Mouse (Mus musculus) cerebellum, adult 9-11 months (tissue): Measurements from ENCODE around the gene Slc22a1.

Experiments
- DNase-seq: peaks from one replicate; pipeline ENCODE4 v3.0.0; 2022

Slc22a1 gene

DNA sequence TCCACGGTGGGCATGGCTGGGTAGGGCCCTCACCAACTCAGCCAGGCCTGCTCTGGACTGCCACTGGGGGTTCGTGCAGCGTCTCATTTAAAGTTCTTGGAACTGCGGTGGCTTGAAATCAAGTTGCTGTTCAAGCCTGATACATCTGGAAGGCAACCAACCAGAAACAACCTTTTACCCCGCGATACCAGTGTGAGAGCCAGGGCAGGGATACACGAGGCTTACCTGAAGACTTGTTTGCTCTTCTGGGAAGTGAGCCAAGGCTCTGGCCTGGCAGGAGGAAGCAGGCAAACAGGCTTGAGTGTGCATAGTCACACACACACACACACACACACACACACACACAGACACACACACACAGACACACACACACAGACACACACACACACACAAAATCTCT lies at the start of gene Slc22a1:
TSS of gene Slc22a1 (minus strand) at position 184 of the 400 bp plus-strand sequence.
- no peak for DNase-seq

DNA sequence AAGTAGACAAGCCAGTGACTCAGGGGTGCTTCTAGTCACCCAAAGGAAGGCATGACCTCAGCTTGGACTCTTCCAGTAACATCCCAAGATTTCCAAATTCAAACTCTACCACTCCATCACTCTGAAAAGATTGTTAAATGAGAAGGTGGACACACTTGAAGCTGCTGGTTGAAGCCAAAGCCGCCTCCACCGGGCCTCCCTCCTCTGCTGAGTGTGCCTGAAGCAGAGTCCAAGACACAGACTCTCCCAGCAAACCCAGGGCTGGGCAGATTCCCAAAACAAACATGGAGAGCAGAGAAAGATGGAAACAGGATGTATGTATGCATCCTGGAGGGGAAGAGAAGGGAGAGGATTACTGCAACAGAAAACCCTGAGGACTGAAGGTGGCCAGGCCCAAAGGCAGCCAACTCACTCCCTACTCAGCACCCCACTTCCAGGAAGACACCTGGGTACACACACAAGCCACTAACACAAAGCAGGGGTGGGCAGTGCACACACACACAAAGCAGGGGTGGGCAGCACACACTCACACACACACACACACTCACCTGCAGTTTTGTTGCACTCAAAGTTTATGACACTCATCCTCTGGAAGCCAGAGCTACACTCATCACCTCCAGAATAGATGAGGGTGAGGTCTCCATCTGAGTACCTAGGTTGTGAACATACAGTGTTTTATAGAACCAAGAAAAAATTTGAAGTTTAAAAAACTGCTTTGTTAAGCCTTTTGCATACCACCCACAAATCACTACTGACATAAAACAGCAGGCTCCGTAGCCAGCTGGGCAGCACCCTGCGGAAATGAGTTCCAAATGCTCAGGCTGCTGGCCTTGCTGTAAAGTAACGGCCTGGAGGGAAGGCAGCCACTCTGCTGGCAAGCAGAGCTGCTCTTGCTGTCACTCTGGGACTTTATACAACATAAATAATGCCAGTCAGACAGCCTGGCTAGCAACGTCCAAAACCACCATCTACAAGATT lies 49.4 kb upstream of the Slc22a1 start:
- DNase-seq: no peak

- DNase-seq: no peak
Measured at GRCm38 (mm10) chr17:12723986-12724766, 48.5 kb upstream of the Slc22a1 start.

DNA sequence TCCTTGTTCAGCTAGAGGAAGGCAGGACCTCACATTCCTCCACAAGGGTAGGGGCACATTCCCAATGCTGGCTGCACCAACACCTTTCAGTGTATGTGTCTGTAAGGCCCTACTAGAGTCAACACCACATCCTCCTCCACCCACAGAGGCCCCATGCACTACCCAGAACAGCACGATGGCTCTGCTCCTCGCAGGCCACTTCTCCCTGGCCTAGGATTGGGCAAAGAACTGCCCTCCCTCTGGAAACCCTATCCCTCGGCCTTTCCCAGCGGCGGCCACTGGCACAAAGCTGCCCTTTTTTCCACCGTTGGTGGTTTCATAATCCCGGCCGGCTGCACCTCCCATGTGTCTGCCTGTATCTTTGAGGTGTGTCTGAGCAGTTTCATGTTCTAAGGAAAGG lies 47.0 kb upstream of the Slc22a1 start:
- DNase-seq: no peak

- peak; percentile 57 for DNase-seq
Measured at GRCm38 (mm10) chr17:12721118-12721886, 45.7 kb upstream of the Slc22a1 start.

GRCm38 (mm10) chr17:12718251-12718650 lies 42.6 kb upstream of the Slc22a1 start:
- DNase-seq: peak; percentile 81

GRCm38 (mm10) chr17:12717445-12717844 lies 41.8 kb upstream of the Slc22a1 start:
- no peak for DNase-seq

DNA sequence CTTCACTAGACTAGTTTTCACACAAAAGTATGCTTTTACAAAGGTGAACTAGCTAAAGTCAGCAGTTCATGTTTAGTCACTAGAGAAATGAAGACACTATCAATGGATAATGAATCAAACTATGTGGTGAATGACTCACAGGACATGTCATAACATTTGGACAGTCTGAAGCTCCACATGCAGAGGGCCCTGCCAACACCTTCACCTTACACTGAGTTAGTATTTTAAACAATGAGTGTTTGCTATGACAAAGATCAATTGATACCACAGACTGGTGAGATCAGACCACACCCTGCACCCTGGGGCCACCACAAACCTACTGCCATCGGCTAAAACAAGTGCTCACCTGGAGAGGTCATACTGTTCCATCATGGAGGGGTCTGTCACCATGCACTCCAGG lies 39.4 kb upstream of the Slc22a1 start:
- no peak for DNase-seq

GRCm38 (mm10) chr17:12714080-12714561 lies 38.5 kb upstream of the Slc22a1 start:
- DNase-seq: no peak

DNA sequence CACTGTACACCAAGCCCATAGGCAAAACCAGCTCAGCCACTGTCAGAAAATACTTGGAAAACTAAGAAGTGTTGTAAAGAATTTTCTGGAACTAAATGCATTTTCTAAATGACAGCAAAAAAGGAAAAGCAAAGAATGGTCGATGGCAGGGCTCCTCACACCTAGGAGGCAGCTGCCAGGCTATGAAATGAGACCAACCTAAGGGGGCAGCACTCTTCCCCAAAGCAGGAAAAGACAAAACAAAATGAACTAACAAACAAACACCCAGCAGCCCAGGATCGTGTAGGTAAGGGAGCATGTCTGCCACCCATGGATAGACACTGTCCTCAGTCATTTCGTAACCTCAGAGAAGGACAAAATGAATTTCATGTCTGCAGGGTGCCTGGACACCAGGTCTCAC lies 37.4 kb upstream of the Slc22a1 start:
- DNase-seq: no peak

- DNase-seq: no peak
Measured at GRCm38 (mm10) chr17:12712191-12712590, 36.6 kb upstream of the Slc22a1 start.

DNA sequence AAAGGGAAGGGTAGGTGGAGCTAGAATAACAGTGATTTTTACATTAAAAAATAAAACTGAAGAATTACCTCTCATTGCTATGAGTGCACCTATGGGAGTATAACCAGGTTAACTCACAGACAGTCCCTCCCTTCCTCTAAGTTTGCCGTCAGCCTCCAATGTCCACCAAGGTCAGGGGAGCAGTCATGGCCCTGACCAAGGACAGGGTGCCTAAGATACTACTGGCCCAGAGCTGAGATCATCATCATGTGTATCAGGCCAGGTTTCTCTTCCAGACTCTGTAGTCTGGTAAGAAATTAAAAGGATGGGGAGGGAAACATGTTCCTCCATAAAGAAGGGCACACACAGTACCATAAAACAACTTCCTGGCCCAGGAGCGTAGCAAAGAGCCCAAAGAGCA lies 35.3 kb upstream of the Slc22a1 start:
- DNase-seq: no peak

DNA sequence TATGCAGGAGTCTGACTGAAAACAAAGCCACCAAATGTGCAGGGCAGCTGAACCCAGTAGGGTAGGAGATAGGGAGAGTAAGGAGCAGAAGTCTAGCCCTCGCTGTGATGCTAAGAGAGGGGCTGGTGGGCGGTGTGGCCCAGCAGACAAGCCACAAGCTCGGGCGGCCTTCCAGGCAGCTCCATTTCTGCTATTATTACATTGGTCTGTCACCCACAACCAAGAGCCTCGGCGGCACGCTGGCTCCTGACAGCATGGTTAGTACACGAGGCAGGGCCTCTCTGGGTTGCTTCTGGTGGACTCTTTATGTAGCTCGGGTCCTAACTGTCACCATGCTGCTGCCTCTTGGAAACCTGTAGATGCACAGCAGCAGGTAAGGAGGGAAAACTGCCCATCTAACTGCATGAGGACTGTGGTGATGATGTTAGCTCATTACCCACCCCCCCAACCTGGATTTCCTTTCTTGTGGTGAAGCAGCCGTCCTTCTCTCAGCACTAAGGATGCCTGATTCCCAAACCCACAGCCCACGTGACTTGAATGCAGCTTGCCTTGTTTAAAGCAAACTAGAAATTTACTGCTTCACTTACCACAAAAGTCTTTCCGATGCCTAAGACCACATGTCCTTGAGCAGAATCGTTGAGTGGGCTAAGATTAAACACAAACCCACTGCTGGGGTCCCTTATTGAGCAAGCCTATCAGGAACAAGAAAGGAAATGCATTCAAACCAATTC lies 34.6 kb upstream of the Slc22a1 start:
- DNase-seq: no peak

- no peak for DNase-seq
Measured at GRCm38 (mm10) chr17:12708398-12708797, 32.8 kb upstream of the Slc22a1 start.

- DNase-seq: no peak
Measured at GRCm38 (mm10) chr17:12706590-12707049, 31.0 kb upstream of the Slc22a1 start.

DNA sequence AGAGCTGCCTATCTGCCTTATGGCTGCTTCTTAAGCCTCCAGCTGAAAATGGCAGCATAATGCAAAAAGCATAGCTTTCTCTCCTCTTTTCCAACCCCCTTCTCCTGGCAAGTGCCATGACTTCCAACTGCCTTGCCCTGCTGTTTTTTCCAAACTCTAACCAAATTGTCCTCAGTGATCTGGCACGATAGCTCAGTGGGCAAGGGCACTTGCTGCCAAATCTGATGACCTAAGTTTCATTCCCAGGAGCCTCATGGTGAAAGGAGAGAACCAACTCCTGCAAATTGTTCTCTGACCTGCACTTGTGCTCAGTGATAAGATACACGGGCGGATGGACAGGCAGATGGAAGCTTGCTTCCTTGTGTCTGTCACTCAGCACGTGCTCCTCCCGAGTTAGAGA lies 27.3 kb upstream of the Slc22a1 start:
- peak; percentile 64 for DNase-seq

- DNase-seq: no peak
Measured at GRCm38 (mm10) chr17:12700373-12700772, 24.7 kb upstream of the Slc22a1 start.

- no peak for DNase-seq
Measured at GRCm38 (mm10) chr17:12691899-12692298, 16.3 kb upstream of the Slc22a1 start.

DNA sequence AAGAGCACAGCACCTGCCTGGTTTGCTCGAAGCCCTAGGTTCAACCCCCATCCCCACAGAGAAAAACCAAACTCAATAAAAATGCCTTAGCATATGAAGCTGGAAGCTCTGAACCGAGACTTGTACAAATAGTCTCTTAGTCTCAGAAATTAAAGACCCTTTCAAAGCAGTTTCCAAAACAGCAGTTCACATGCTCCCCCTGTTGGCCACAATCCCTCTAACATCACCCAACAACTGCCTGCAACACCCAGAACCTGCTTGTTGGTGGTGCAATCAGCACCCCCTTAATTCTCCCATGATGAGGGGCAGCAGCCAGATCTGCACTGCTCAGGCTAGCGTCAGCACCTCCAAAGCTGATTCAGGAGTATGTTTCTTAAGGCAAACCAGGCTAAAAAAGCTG lies 13.9 kb upstream of the Slc22a1 start:
- no peak for DNase-seq

- peak; percentile 79 for DNase-seq
Measured at GRCm38 (mm10) chr17:12688427-12689110, 12.9 kb upstream of the Slc22a1 start.

GRCm38 (mm10) chr17:12684928-12685624 lies 9.4 kb upstream of the Slc22a1 start:
- DNase-seq: no peak
